In the genomic region with DNA sequence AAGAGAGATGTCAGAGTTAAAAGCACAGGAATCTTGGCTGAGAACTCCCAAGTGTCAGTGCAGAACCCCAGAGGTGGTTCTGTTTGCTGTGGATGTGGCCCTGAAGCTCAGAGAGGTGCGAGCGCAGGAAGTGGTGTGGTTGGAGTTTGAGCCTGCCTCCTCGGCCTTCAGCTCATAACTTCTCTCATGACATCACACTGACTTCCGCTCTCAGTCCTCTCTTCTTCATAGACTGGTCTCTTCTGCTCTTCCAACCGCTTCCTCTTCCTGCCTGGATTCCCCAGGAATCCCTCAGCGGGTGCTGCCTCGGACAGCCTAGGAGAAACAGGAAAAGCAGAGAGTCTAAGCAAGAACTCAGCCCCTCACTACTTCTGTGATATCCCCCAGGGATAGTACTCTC, we compare ENCODE assay signal across 11 mouse cellular contexts.
DNase-seq lines count a peak whose midpoint lies in the region; ATAC-seq and TF ChIP-seq lines count a peak whose summit lies in the region.
"Had no signal": no experiment of that assay in that cellular context is flagged by ENCODE, and none has a peak within 500 bp of the region (broad histone marks: within the 10 kb centered on the region; RNA-seq: fewer than 3 reads in every experiment).

No protein-coding gene starts in this region.

- 89% methylated on average over 7 of the region's 7 CpGs for WGBS in hindbrain, embryonic 10.5 days
- WGBS in hindbrain, embryonic 16.5 days = 89% methylated on average over 7 of the region's 7 CpGs
- whole genome bisulfite sequencing in stomach, embryonic 15.5 days = 60% methylated on average over 7 of the region's 7 CpGs
- 66% methylated on average over 7 of the region's 7 CpGs for WGBS in stomach, postnatal 0 days

- H3K27ac ChIP-seq in hindbrain, embryonic 10.5 days = peak overlapping the region; percentile 50; the same call in 1 of the 2 replicates
- H3K27ac ChIP-seq in hindbrain, embryonic 16.5 days (ENCODE audit: low read depth, low read length) = no peak overlapping the region
- H3K27ac ChIP-seq in stomach, embryonic 15.5 days = 0 out of 2 replicates have a peak overlapping the region, but pooled peaks have one; percentile 2
- H3K27ac ChIP-seq in stomach, postnatal 0 days (replicated peaks) = no peak overlapping the region
- H3K27ac ChIP-seq: macrophage had no signal

- no peak overlapping the region for H3K4me3 ChIP-seq in hindbrain, embryonic 10.5 days
- no peak overlapping the region for H3K4me3 ChIP-seq in hindbrain, embryonic 16.5 days (ENCODE audit: low read length)
- H3K4me3 ChIP-seq in stomach, embryonic 15.5 days (replicated peaks) = no peak overlapping the region
- no peak overlapping the region for H3K4me3 ChIP-seq in stomach, postnatal 0 days (ENCODE audit: low read depth, low read length)

- H3K4me1 ChIP-seq in hindbrain, embryonic 10.5 days (replicated peaks) = peaks cover 97% of the 10 kb centered on the region
- peaks cover 22% of the 10 kb centered on the region for H3K4me1 ChIP-seq in hindbrain, embryonic 16.5 days (ENCODE audit: control insufficient read depth, insufficient read depth, low read depth, low read length)
- peaks cover 26% of the 10 kb centered on the region for H3K4me1 ChIP-seq in stomach, embryonic 15.5 days
- H3K4me1 ChIP-seq in stomach, postnatal 0 days (replicated peaks; ENCODE audit: control insufficient read depth, insufficient read depth) = no peaks in the 10 kb centered on the region; the same call in none of the 2 replicates

- TF ChIP-seq CTCF in stomach, postnatal 0 days (IDR thresholded peaks at IDR 0.05; ENCODE audit: low read depth) = no peak

- H3K4me2 ChIP-seq in hindbrain, embryonic 16.5 days (ENCODE audit: low read length) = no peak overlapping the region
- no peak overlapping the region for H3K4me2 ChIP-seq in stomach, embryonic 15.5 days
- H3K4me2 ChIP-seq in stomach, postnatal 0 days (replicated peaks; ENCODE audit: low read depth) = no peak overlapping the region

- no peaks in the 10 kb centered on the region for H3K27me3 ChIP-seq in hindbrain, embryonic 10.5 days (ENCODE audit: insufficient read depth, poor library complexity, severe bottlenecking)
- no peaks in the 10 kb centered on the region for H3K27me3 ChIP-seq in hindbrain, embryonic 16.5 days (replicated peaks; ENCODE audit: control insufficient read depth, insufficient read depth, low read length)
- H3K27me3 ChIP-seq in stomach, embryonic 15.5 days (replicated peaks) = no peaks in the 10 kb centered on the region
- H3K27me3 ChIP-seq in stomach, postnatal 0 days (ENCODE audit: control insufficient read depth, insufficient read depth, low read length) = no peaks in the 10 kb centered on the region

- no peak overlapping the region for H3K9ac ChIP-seq in hindbrain, embryonic 16.5 days (ENCODE audit: low read depth, low read length)
- H3K9ac ChIP-seq in stomach, embryonic 15.5 days = no peak overlapping the region
- no peak overlapping the region for H3K9ac ChIP-seq in stomach, postnatal 0 days (ENCODE audit: low read length)

- no peaks in the 10 kb centered on the region for H3K9me3 ChIP-seq in hindbrain, embryonic 10.5 days
- H3K9me3 ChIP-seq in hindbrain, embryonic 16.5 days (ENCODE audit: control insufficient read depth, low read length) = no peaks in the 10 kb centered on the region
- H3K9me3 ChIP-seq in stomach, embryonic 15.5 days = no peaks in the 10 kb centered on the region
- no peaks in the 10 kb centered on the region for H3K9me3 ChIP-seq in stomach, postnatal 0 days (ENCODE audit: control insufficient read depth, low read length)

- TF ChIP-seq EP300 in stomach, postnatal 0 days (optimal IDR thresholded peaks at IDR 0.05) = no peak

- no peak for ATAC-seq in hindbrain, embryonic 16.5 days
- ATAC-seq in stomach, embryonic 15.5 days (ENCODE audit: insufficient read depth, low FRiP score, low read depth) = no peak
- ATAC-seq in stomach, postnatal 0 days (ENCODE audit: low FRiP score, low TSS enrichment) = no peak
- ATAC-seq in megakaryocyte, adult 5-6 weeks (ENCODE audit: poor library complexity, severe bottlenecking) = peak; percentile 91
- ATAC-seq: forebrain, embryonic 14.5 days had no signal

- H3K36me3 ChIP-seq in hindbrain, embryonic 10.5 days = peaks cover 60% of the 10 kb centered on the region
- H3K36me3 ChIP-seq in hindbrain, embryonic 16.5 days (ENCODE audit: control insufficient read depth, insufficient read depth, low read length) = no peaks in the 10 kb centered on the region
- no peaks in the 10 kb centered on the region for H3K36me3 ChIP-seq in stomach, embryonic 15.5 days
- no peaks in the 10 kb centered on the region for H3K36me3 ChIP-seq in stomach, postnatal 0 days (ENCODE audit: control insufficient read depth, insufficient read depth, low read length)

- DNase-seq in hindbrain, embryonic 10.5 days (ENCODE audit: low spot score) = no peak
- no peak for DNase-seq in stomach, postnatal 0 days (ENCODE audit: low spot score)
- peak; percentile 58 for DNase-seq in thymus, postnatal 4 days
- no peak for DNase-seq in cerebellum, postnatal 36 days
- no peak for DNase-seq in ovary, adult 18-20 months (ENCODE audit: low spot score)
- DNase-seq: cerebellum, adult 11 months had no signal

Comparison
In these comparisons a context has a peak if more than half of its experiments do, and no peak if none do; other contexts are left out.
1. H3K27ac ChIP-seq: peak in hindbrain, embryonic 10.5 days (single experiment) and stomach, embryonic 15.5 days (single experiment); none in hindbrain, embryonic 16.5 days (single experiment) and stomach, postnatal 0 days (single experiment).